16 mouse cellular contexts compared by ENCODE assay signal in the genomic region with DNA sequence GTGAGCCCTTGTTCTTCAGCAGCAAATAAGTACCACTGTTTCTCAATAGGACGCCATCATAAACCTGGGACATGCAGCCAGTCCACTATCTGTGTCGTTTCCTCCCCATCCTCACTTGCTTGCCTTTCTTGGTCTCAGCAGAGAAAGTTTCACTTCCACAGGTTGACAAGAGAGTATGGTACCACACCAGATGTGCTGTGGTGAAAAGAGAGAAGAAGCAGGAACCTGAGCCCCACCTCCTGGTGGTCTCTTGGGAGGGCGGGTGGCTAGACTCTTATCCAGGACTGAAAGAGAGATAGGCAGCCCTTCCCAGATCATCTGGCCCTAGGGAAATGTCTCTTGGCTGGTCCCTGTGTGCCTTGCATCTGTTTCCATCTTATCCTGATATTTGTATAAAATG.
"Had no signal": no experiment of that assay in that cellular context is flagged by ENCODE, and none has a peak within 500 bp of the region (broad histone marks: within the 10 kb centered on the region; RNA-seq: fewer than 3 reads in every experiment).

No protein-coding gene starts in this region.

- DNase-seq: kidney, adult 11 months; kidney, adult 9 months; kidney, postnatal 10 days; kidney, postnatal 4 days; lung, postnatal 14 days; midbrain, embryonic 14.5 days; thymus, postnatal 25 days had no signal

- H3K4me2 ChIP-seq: liver, embryonic 12.5 days; lung, embryonic 15.5 days; neural tube, embryonic 15.5 days had no signal

- H3K27me3 ChIP-seq: lung, embryonic 15.5 days; neural tube, embryonic 15.5 days had no signal

- H3K4me1 ChIP-seq: liver, embryonic 12.5 days had no signal

- H3K4me3 ChIP-seq: layer of hippocampus, adult 2 months; left cerebral cortex, adult 2 months; limb, embryonic 10.5 days; liver, embryonic 12.5 days; lung, embryonic 15.5 days; myocyte; neural tube, embryonic 15.5 days had no signal

- ATAC-seq: liver, embryonic 12.5 days had no signal

- H3K9ac ChIP-seq: liver, embryonic 12.5 days; lung, embryonic 15.5 days; neural tube, embryonic 15.5 days had no signal

- H3K27ac ChIP-seq: layer of hippocampus, adult 2 months; left cerebral cortex, adult 2 months; limb, embryonic 10.5 days; liver, embryonic 12.5 days; lung, embryonic 15.5 days; macrophage; neural tube, embryonic 15.5 days; stomach, postnatal 0 days had no signal

- H3K36me3 ChIP-seq: limb, embryonic 10.5 days; liver, embryonic 12.5 days; lung, embryonic 15.5 days; neural tube, embryonic 15.5 days had no signal

- H3K9me3 ChIP-seq: limb, embryonic 10.5 days; liver, embryonic 12.5 days; lung, embryonic 15.5 days; neural tube, embryonic 15.5 days had no signal
